Mouse (Mus musculus): ENCODE data around the gene Pabpc1l. TPM values are rescaled to one million over a fixed set of nuclear protein-coding genes. Genes with fewer than 3 reads are reported as not detected.

Pabpc1l gene
- 2.0 and 2.8 TPM in 2 replicates for polyA plus RNA-seq (2014; fragmentation: Nextera tagmentation; extraction: Ambion mirVana)

- Histone ChIP-seq H3K27me3 (ENCODE audit: control insufficient read depth, insufficient read depth, low read length) (no peaks in the 10 kb centered on the region), H3K27ac (ENCODE audit: low read depth, low read length) (no peak within 1 kb of the TSS), H3K36me3 (ENCODE audit: control insufficient read depth, insufficient read depth, low read length) (no peaks in the 10 kb centered on the region), H3K9ac (replicated peaks; ENCODE audit: low read depth, low read length) (no peak within 1 kb of the TSS), H3K4me2 (ENCODE audit: low read depth, low read length) (no peak within 1 kb of the TSS), H3K4me1 (ENCODE audit: control insufficient read depth, insufficient read depth, low read length) (no peaks in the 10 kb centered on the region), H3K4me3 (ENCODE audit: low read depth, low read length) (no peak within 1 kb of the TSS), H3K9me3 (ENCODE audit: control insufficient read depth, low read length) (no peaks in the 10 kb centered on the region)
- ATAC-seq (ENCODE audit: low read depth): no peak
- WGBS: 88% methylated on average over 16 of the region's 16 CpGs
These were observed at the start of gene Pabpc1l for GRCm38 (mm10) chr2:164025150-164025549. TSS of gene Pabpc1l (plus strand) at chr2:164025450.

GRCm38 (mm10) chr2:163976448-163976847 is 48.8 kb upstream of the Pabpc1l start:
- Histone ChIP-seq H3K4me1 (ENCODE audit: control insufficient read depth, insufficient read depth, low read length) (no peaks in the 10 kb centered on the region), H3K27me3 (ENCODE audit: control insufficient read depth, insufficient read depth, low read length) (no peaks in the 10 kb centered on the region), H3K4me3 (ENCODE audit: low read depth, low read length) (no peak overlapping the region), H3K9me3 (ENCODE audit: control insufficient read depth, low read length) (no peaks in the 10 kb centered on the region; the same call in 1 of the 2 replicates), H3K27ac (ENCODE audit: low read depth, low read length) (no peak overlapping the region), H3K4me2 (ENCODE audit: low read depth, low read length) (no peak overlapping the region), H3K36me3 (ENCODE audit: control insufficient read depth, insufficient read depth, low read length) (no peaks in the 10 kb centered on the region), H3K9ac (replicated peaks; ENCODE audit: low read depth, low read length) (no peak overlapping the region)
- ATAC-seq (ENCODE audit: low read depth): no peak
- WGBS: 84% methylated on average over 6 of the region's 7 CpGs

GRCm38 (mm10) chr2:163987233-163987632 is 38.0 kb upstream of the Pabpc1l start:
- H3K27me3 ChIP-seq (ENCODE audit: control insufficient read depth, insufficient read depth, low read length): no peaks in the 10 kb centered on the region
- no peak overlapping the region for H3K4me3 ChIP-seq (ENCODE audit: low read depth, low read length)
- H3K27ac ChIP-seq (ENCODE audit: low read depth, low read length): no peak overlapping the region
- WGBS: 89% methylated on average over 8 of the region's 8 CpGs
- H3K9ac ChIP-seq (replicated peaks; ENCODE audit: low read depth, low read length): no peak overlapping the region
- no peak overlapping the region for H3K4me2 ChIP-seq (ENCODE audit: low read depth, low read length)
- no peaks in the 10 kb centered on the region for H3K4me1 ChIP-seq (ENCODE audit: control insufficient read depth, insufficient read depth, low read length)
- H3K9me3 ChIP-seq (ENCODE audit: control insufficient read depth, low read length): no peaks in the 10 kb centered on the region
- no peaks in the 10 kb centered on the region for H3K36me3 ChIP-seq (ENCODE audit: control insufficient read depth, insufficient read depth, low read length)
- ATAC-seq (ENCODE audit: low read depth): no peak

DNA sequence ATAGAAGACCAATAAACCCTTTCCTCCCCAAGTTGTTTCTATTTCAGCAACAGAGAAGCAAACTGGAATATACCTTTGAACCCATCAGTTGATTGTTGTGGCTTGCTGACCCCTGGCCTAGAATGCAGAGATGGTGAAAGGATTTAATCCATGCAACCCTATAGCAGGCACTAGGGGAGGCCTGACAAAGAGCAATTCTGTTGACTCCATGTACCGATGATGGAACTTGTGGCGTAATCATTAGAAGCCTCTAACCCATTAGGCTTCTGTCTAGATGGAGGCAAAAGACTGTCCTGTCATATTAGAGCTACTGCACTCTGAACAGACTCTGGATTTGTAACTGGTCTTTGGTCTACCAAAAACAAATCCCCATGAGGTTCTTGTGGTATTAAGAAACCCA is 32.4 kb upstream of the Pabpc1l start:
- Histone ChIP-seq H3K27ac (ENCODE audit: low read depth, low read length) (no peak overlapping the region), H3K4me1 (ENCODE audit: control insufficient read depth, insufficient read depth, low read length) (peaks cover 20% of the 10 kb centered on the region), H3K36me3 (ENCODE audit: control insufficient read depth, insufficient read depth, low read length) (no peaks in the 10 kb centered on the region), H3K27me3 (ENCODE audit: control insufficient read depth, insufficient read depth, low read length) (no peaks in the 10 kb centered on the region), H3K9ac (replicated peaks; ENCODE audit: low read depth, low read length) (no peak overlapping the region), H3K4me2 (ENCODE audit: low read depth, low read length) (no peak overlapping the region), H3K9me3 (ENCODE audit: control insufficient read depth, low read length) (no peaks in the 10 kb centered on the region), H3K4me3 (ENCODE audit: low read depth, low read length) (no peak overlapping the region)
- WGBS: 98% methylated on average over 2 of the region's 2 CpGs
- no peak for ATAC-seq (ENCODE audit: low read depth)

DNA sequence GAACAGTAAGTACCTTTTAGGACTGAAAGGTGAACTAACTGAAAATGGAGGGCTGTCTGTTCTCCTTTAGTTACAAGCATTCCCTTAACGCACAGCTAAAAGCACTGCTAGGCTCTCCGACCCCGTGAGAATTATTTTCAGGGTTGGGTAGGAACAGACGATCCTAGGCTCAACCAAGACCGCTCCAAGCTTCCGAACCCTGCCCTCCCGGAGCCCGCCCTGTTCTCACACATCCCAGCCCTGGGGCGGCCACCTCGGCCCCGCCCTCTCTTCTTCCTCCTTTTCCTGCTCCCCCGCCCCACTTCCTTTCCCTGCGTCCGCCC is 30.6 kb upstream of the Pabpc1l start, which contains the start of gene Ywhab:
TSS of gene Ywhab (plus strand) at position 307 of the 323 bp plus-strand sequence.
- H3K4me2 ChIP-seq (ENCODE audit: low read depth, low read length): peak within 1 kb of the TSS; percentile 87
- peak within 1 kb of the TSS; percentile 85 for H3K27ac ChIP-seq (ENCODE audit: low read depth, low read length)
- H3K27me3 ChIP-seq (ENCODE audit: control insufficient read depth, insufficient read depth, low read length): no peaks in the 10 kb centered on the region
- H3K36me3 ChIP-seq (ENCODE audit: control insufficient read depth, insufficient read depth, low read length): no peaks in the 10 kb centered on the region
- H3K4me1 ChIP-seq (ENCODE audit: control insufficient read depth, insufficient read depth, low read length): peaks cover 21% of the 10 kb centered on the region
- peak within 1 kb of the TSS; percentile 73 for H3K9ac ChIP-seq (replicated peaks; ENCODE audit: low read depth, low read length)
- no peaks in the 10 kb centered on the region for H3K9me3 ChIP-seq (ENCODE audit: control insufficient read depth, low read length)
- 0% methylated on average over 10 of the region's 14 CpGs for WGBS
- peak within 1 kb of the TSS; percentile 82 for H3K4me3 ChIP-seq (ENCODE audit: low read depth, low read length)
- ATAC-seq (ENCODE audit: low read depth): no peak

GRCm38 (mm10) chr2:163994977-163995862 is 30.0 kb upstream of the Pabpc1l start:
- H3K9ac ChIP-seq (replicated peaks; ENCODE audit: low read depth, low read length): peak overlapping the region; percentile 73
- WGBS: under 1% methylated on average over 61 of the region's 79 CpGs
- H3K36me3 ChIP-seq (ENCODE audit: control insufficient read depth, insufficient read depth, low read length): no peaks in the 10 kb centered on the region
- peak; percentile 100 for ATAC-seq (ENCODE audit: low read depth)
- peak overlapping the region; percentile 82 for H3K4me3 ChIP-seq (ENCODE audit: low read depth, low read length)
- no peaks in the 10 kb centered on the region for H3K9me3 ChIP-seq (ENCODE audit: control insufficient read depth, low read length)
- no peaks in the 10 kb centered on the region for H3K27me3 ChIP-seq (ENCODE audit: control insufficient read depth, insufficient read depth, low read length)
- H3K4me1 ChIP-seq (ENCODE audit: control insufficient read depth, insufficient read depth, low read length): peaks cover 21% of the 10 kb centered on the region
- H3K27ac ChIP-seq (ENCODE audit: low read depth, low read length): peak overlapping the region; percentile 85
- peak overlapping the region; percentile 87 for H3K4me2 ChIP-seq (ENCODE audit: low read depth, low read length)

DNA sequence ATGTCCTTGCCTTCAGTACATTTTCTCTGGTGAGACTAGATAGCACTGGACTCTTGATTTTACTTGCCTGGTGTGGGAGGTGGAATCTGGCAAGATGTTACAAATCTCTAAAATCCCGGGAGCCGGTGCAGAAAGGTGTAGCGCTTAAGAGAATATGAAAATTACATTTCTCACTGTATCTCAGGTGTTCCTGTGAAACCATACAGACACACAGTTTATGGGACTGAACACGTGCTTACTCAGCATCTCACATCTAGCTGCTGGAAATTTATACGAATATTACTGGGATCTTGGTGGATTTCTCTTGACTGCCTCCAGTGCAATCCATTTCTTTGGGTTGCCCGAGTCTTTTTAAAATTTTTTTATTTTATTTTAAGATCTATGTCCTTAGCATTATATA is 29.0 kb upstream of the Pabpc1l start:
- H3K27me3 ChIP-seq (ENCODE audit: control insufficient read depth, insufficient read depth, low read length): no peaks in the 10 kb centered on the region
- no peak overlapping the region for H3K27ac ChIP-seq (ENCODE audit: low read depth, low read length)
- peaks cover 21% of the 10 kb centered on the region for H3K4me1 ChIP-seq (ENCODE audit: control insufficient read depth, insufficient read depth, low read length)
- H3K9ac ChIP-seq (replicated peaks; ENCODE audit: low read depth, low read length): peak overlapping the region; percentile 73; the same call in 1 of the 2 replicates
- ATAC-seq (ENCODE audit: low read depth): no peak
- H3K9me3 ChIP-seq (ENCODE audit: control insufficient read depth, low read length): no peaks in the 10 kb centered on the region
- H3K4me3 ChIP-seq (ENCODE audit: low read depth, low read length): peak overlapping the region; percentile 82
- peak overlapping the region; percentile 87 for H3K4me2 ChIP-seq (ENCODE audit: low read depth, low read length)
- no peaks in the 10 kb centered on the region for H3K36me3 ChIP-seq (ENCODE audit: control insufficient read depth, insufficient read depth, low read length)
- WGBS: 75% methylated on average over 6 of the region's 6 CpGs

DNA sequence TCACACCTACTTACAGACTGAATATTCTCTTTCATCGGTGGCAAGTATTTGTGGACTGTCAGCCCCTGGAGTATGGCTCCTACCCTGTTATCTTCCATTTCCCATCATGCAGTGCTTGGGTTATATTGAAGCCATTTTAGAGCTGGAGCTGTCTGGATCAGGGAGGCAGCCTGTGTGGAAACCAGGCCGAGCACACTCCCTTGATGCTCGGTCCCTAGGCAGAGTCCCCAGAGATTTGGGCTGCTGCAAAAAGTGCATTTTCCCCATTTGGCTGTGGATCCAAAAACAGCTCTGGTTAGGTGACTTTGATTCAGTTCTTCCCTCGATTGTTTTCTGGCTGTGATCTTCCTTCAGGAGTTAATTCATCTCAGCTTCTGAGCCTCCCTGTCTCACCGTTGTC is 28.4 kb upstream of the Pabpc1l start:
- H3K4me3 ChIP-seq (ENCODE audit: low read depth, low read length): no peak overlapping the region
- no peak for ATAC-seq (ENCODE audit: low read depth)
- no peaks in the 10 kb centered on the region for H3K9me3 ChIP-seq (ENCODE audit: control insufficient read depth, low read length)
- H3K4me2 ChIP-seq (ENCODE audit: low read depth, low read length): peak overlapping the region; percentile 87; the same call in 1 of the 2 replicates
- WGBS: 75% methylated on average over 5 of the region's 5 CpGs
- peaks cover 21% of the 10 kb centered on the region for H3K4me1 ChIP-seq (ENCODE audit: control insufficient read depth, insufficient read depth, low read length)
- no peaks in the 10 kb centered on the region for H3K36me3 ChIP-seq (ENCODE audit: control insufficient read depth, insufficient read depth, low read length)
- H3K27me3 ChIP-seq (ENCODE audit: control insufficient read depth, insufficient read depth, low read length): no peaks in the 10 kb centered on the region
- no peak overlapping the region for H3K9ac ChIP-seq (replicated peaks; ENCODE audit: low read depth, low read length)
- H3K27ac ChIP-seq (ENCODE audit: low read depth, low read length): no peak overlapping the region

- H3K4me3 ChIP-seq (ENCODE audit: low read depth, low read length): no peak overlapping the region
- no peaks in the 10 kb centered on the region for H3K36me3 ChIP-seq (ENCODE audit: control insufficient read depth, insufficient read depth, low read length)
- no peak overlapping the region for H3K4me2 ChIP-seq (ENCODE audit: low read depth, low read length)
- no peak for ATAC-seq (ENCODE audit: low read depth)
- H3K4me1 ChIP-seq (ENCODE audit: control insufficient read depth, insufficient read depth, low read length): peaks cover 21% of the 10 kb centered on the region
- H3K27ac ChIP-seq (ENCODE audit: low read depth, low read length): no peak overlapping the region
- H3K9ac ChIP-seq (replicated peaks; ENCODE audit: low read depth, low read length): no peak overlapping the region
- WGBS: 91% methylated on average over 6 of the region's 6 CpGs
- H3K9me3 ChIP-seq (ENCODE audit: control insufficient read depth, low read length): no peaks in the 10 kb centered on the region
- no peaks in the 10 kb centered on the region for H3K27me3 ChIP-seq (ENCODE audit: control insufficient read depth, insufficient read depth, low read length)
These were observed 26.3 kb upstream of the Pabpc1l start for GRCm38 (mm10) chr2:163998981-163999380.

All from neural tube, embryonic 14.5 days (tissue).